Mouse (Mus musculus): ENCODE measurements around the gene Atp8a1. TPM values are rescaled to one million over a fixed set of nuclear protein-coding genes. Genes with fewer than 3 reads are reported as not detected.
A peak's percentile ranks its signal among the peaks of the same experiment; 100 is the strongest.

Gene Atp8a1
- polyA plus RNA-seq, 1 experiment from 2014 or later = 35.8 TPM

DNA sequence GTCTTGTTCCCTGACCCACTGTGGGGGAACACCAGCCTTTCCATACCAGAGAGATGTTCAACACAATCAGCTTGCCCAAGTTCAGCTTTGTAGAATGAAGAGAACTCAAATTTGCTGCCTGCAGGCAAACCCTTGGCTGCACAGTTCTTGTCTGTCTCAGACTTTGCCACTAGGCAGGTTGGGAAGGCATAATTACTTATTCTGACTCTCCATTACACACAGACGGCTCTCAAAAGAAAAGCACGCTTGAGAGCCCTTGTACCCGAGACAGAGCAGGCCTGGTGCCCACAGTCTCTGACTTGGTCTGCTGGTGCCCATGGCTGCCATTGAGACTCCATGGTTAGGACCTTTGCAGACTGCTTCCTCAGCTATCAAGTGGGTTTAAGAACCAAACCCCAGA lies 212.9 kb downstream of the Atp8a1 start:
- ATAC-seq (replicated peaks) = peak; percentile 87

GRCm38 (mm10) chr5:67633831-67634268 lies 213.4 kb downstream of the Atp8a1 start:
- peaks cover 22% of the 10 kb centered on the region for H3K4me1 ChIP-seq
- H3K4me3 ChIP-seq = peak overlapping the region; percentile 1; the same call in 1 of the 2 replicates
- peak overlapping the region; percentile 21; the same call in 1 of the 2 replicates for H3K4me2 ChIP-seq (replicated peaks)
- H3K36me3 ChIP-seq = no peaks in the 10 kb centered on the region
- WGBS = 3% methylated on average over 10 of the region's 10 CpGs
- no peaks in the 10 kb centered on the region for H3K9me3 ChIP-seq
- peak; percentile 74 for ATAC-seq (replicated peaks)
- no peaks in the 10 kb centered on the region for H3K27me3 ChIP-seq
- H3K9ac ChIP-seq (replicated peaks) = no peak overlapping the region; the same call in 1 of the 2 replicates
- peak overlapping the region; percentile 32; the same call in 1 of the 2 replicates for H3K27ac ChIP-seq (replicated peaks)

More for the DNA sequence above, 212.9 kb downstream of the Atp8a1 start:
- Histone ChIP-seq H3K4me2 (replicated peaks) (no peak overlapping the region), H3K27ac (replicated peaks) (no peak overlapping the region), H3K9me3 (no peaks in the 10 kb centered on the region), H3K9ac (replicated peaks) (no peak overlapping the region), H3K36me3 (no peaks in the 10 kb centered on the region), H3K27me3 (no peaks in the 10 kb centered on the region), H3K4me3 (no peak overlapping the region), H3K4me1 (peaks cover 22% of the 10 kb centered on the region)
- 8% methylated on average over 3 of the region's 3 CpGs for WGBS

- ATAC-seq (replicated peaks) = peak; percentile 62
- peak overlapping the region; percentile 21; the same call in 1 of the 2 replicates for H3K4me2 ChIP-seq (replicated peaks)
- H3K4me3 ChIP-seq = peak overlapping the region; percentile 1; the same call in 1 of the 2 replicates
- peaks cover 22% of the 10 kb centered on the region for H3K4me1 ChIP-seq
- H3K36me3 ChIP-seq = no peaks in the 10 kb centered on the region
- H3K27me3 ChIP-seq = no peaks in the 10 kb centered on the region
- H3K27ac ChIP-seq (replicated peaks) = peak overlapping the region; percentile 32; the same call in 1 of the 2 replicates
- H3K9ac ChIP-seq (replicated peaks) = no peak overlapping the region; the same call in 1 of the 2 replicates
- 3% methylated on average over 7 of the region's 7 CpGs for WGBS
- no peaks in the 10 kb centered on the region for H3K9me3 ChIP-seq
These were observed 214.0 kb downstream of the Atp8a1 start for GRCm38 (mm10) chr5:67633138-67633782.

DNA sequence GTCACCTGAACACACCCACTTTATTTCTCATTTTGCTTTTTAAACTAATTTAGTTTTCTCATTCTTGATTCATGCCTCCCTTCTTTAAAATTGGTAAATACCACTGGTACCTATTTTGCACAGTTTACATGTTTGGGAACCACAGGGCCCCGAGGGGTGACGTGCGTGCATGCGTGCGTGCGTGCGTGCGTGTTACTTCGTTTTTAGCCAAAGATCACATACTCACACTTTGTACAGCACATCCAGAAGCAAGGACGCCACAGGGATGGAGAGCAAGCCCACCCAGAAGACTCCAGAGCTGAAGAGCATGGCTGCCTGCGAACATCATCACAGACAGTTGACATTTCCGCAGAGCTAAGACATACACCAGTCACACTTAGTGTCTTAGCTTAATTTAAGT lies 216.0 kb downstream of the Atp8a1 start:
- Histone ChIP-seq H3K27me3 (no peaks in the 10 kb centered on the region), H3K4me2 (replicated peaks) (no peak overlapping the region), H3K4me1 (peaks cover 22% of the 10 kb centered on the region), H3K27ac (replicated peaks) (no peak overlapping the region), H3K9ac (replicated peaks) (no peak overlapping the region), H3K9me3 (no peaks in the 10 kb centered on the region), H3K36me3 (no peaks in the 10 kb centered on the region), H3K4me3 (no peak overlapping the region)
- ATAC-seq (replicated peaks) = no peak
- 94% methylated on average over 12 of the region's 12 CpGs for WGBS

- no peak overlapping the region for H3K27ac ChIP-seq (replicated peaks)
- H3K4me3 ChIP-seq = no peak overlapping the region
- no peaks in the 10 kb centered on the region for H3K27me3 ChIP-seq
- H3K9me3 ChIP-seq = no peaks in the 10 kb centered on the region
- peaks cover 22% of the 10 kb centered on the region for H3K4me1 ChIP-seq
- H3K9ac ChIP-seq (replicated peaks) = no peak overlapping the region
- H3K36me3 ChIP-seq = no peaks in the 10 kb centered on the region
- WGBS = 88% methylated on average over 6 of the region's 6 CpGs
- ATAC-seq (replicated peaks) = no peak
- H3K4me2 ChIP-seq (replicated peaks) = no peak overlapping the region
These were observed 217.4 kb downstream of the Atp8a1 start for GRCm38 (mm10) chr5:67629861-67630260.

GRCm38 (mm10) chr5:67629440-67629839 lies 217.8 kb downstream of the Atp8a1 start:
- Histone ChIP-seq H3K27me3 (no peaks in the 10 kb centered on the region), H3K27ac (replicated peaks) (no peak overlapping the region)
- WGBS = 65% methylated on average over 7 of the region's 7 CpGs

GRCm38 (mm10) chr5:67628180-67628940 lies 218.9 kb downstream of the Atp8a1 start:
- Histone ChIP-seq H3K4me3 (no peak overlapping the region), H3K27me3 (no peaks in the 10 kb centered on the region), H3K9me3 (no peaks in the 10 kb centered on the region), H3K27ac (replicated peaks) (no peak overlapping the region), H3K36me3 (0 out of 2 replicates have a peak, but pooled peaks cover 4% of the 10 kb centered on the region), H3K9ac (replicated peaks) (no peak overlapping the region), H3K4me1 (peaks cover 7% of the 10 kb centered on the region), H3K4me2 (replicated peaks) (no peak overlapping the region)
- no peak for ATAC-seq (replicated peaks)
- 82% methylated on average over 9 of the region's 9 CpGs for WGBS

More at GRCm38 (mm10) chr5:67629440-67629839, 217.8 kb downstream of the Atp8a1 start:
- no peak overlapping the region for H3K4me3 ChIP-seq
- H3K4me1 ChIP-seq = peaks cover 18% of the 10 kb centered on the region
- H3K9ac ChIP-seq (replicated peaks) = no peak overlapping the region
- H3K4me2 ChIP-seq (replicated peaks) = no peak overlapping the region
- H3K36me3 ChIP-seq = no peaks in the 10 kb centered on the region
- ATAC-seq (replicated peaks) = no peak
- no peaks in the 10 kb centered on the region for H3K9me3 ChIP-seq

DNA sequence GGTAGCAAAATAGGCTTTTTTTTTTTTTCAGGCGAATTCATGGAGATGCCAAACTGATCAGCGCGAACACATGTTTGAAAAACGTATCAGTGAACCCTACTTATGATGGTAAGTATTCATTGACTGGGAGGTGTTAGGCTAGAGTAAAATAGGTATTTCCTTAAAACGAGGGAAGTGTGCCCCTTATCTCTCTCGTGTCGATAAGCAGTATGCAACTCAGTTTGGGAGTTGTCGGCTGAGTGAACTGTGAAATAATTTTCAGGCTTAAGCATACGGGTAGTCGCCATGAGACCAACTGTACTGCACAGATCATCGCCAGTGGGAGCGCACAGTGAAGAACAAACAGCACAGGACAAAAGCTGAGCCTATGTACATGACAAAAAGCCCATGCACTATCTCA lies 226.0 kb downstream of the Atp8a1 start:
- Histone ChIP-seq H3K4me3 (no peak overlapping the region), H3K9me3 (no peaks in the 10 kb centered on the region), H3K4me1 (no peaks in the 10 kb centered on the region), H3K4me2 (replicated peaks) (no peak overlapping the region), H3K9ac (replicated peaks) (no peak overlapping the region), H3K27me3 (no peaks in the 10 kb centered on the region), H3K36me3 (peaks cover 19% of the 10 kb centered on the region), H3K27ac (replicated peaks) (no peak overlapping the region)
- no peak for ATAC-seq (replicated peaks)
- 92% methylated on average over 12 of the region's 12 CpGs for WGBS

DNA sequence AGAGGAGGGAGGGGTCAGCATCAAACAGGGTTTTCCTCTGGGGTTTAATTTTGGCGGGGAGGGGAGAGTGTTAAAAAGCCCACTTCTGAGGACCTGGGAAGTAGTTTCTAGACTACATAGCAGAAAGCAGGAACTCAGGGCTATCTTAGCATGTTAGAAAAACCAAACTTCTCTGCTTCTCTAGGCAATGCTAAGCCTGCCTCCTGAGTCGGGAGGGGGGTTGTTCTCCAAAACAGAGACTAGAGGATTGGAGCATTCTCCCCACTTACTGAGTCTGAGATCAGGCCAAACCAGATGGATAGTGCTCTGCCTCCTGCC lies 237.8 kb downstream of the Atp8a1 start:
- Histone ChIP-seq H3K4me1 (peaks cover 22% of the 10 kb centered on the region), H3K4me2 (replicated peaks) (no peak overlapping the region), H3K4me3 (no peak overlapping the region), H3K27me3 (peaks cover 51% of the 10 kb centered on the region), H3K27ac (replicated peaks) (no peak overlapping the region), H3K9me3 (no peaks in the 10 kb centered on the region), H3K9ac (replicated peaks) (no peak overlapping the region), H3K36me3 (no peaks in the 10 kb centered on the region)
- no peak for ATAC-seq (replicated peaks)
- WGBS = 20% methylated on average over 2 of the region's 2 CpGs

- peak overlapping the region; percentile 44 for H3K4me3 ChIP-seq
- no peak; the same call in none of the 2 replicates for ATAC-seq (replicated peaks)
- WGBS = 6% methylated on average over 31 of the region's 31 CpGs
These were observed 238.3 kb downstream of the Atp8a1 start for GRCm38 (mm10) chr5:67608674-67609519.

DNA sequence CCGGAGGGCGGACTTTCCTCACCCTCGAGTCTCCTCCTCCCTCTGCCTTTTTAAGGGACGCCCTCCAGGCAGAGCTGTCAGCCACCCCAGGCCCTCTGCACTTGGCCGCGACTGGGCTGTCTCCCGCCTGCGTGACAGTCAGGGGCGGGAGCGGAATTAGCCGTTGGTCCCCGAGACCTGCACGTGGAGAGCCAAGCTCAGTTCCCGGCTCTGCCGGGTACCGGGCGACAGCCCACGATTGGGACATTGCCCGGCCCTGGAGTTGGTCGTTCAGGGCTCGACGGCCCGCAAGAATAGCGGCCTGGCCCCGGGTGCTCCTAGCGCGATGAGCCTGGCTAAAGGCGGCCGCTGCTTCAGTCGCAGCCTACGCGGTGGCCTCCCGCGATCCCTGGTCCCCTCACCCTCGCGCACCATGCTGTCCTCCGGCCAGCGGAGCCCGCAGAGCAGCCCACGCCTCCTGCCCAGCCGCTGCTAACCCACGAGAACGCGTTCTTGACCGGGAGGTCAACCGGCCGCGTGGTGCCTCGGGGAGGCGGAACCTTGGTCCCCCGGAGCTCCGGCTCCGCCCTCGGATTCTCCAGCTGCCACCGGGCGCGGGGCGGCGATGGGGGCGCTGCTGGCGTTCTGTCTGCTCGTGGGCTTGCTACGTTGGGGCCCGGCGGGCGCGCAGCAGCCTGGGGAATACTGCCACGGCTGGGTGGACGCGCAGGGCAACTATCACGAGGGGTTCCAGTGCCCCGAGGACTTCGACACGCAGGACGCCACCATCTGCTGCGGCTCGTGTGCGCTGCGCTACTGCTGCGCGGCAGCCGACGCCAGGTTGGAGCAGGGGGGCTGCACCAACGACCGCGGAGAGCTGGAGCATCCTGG lies 239.2 kb downstream of the Atp8a1 start, which contains the start of gene Shisa3:
Gene Shisa3 (plus strand): TSS at position 79 of the 870 bp plus-strand sequence.
- WGBS = under 1% methylated on average over 86 of the region's 86 CpGs
- Histone ChIP-seq H3K4me1 (peaks cover 22% of the 10 kb centered on the region), H3K4me2 (replicated peaks) (peak within 1 kb of the TSS; percentile 87), H3K4me3 (peak within 1 kb of the TSS; percentile 44), H3K9ac (replicated peaks) (peak within 1 kb of the TSS; percentile 22), H3K36me3 (no peaks in the 10 kb centered on the region), H3K9me3 (no peaks in the 10 kb centered on the region), H3K27ac (replicated peaks) (no peak within 1 kb of the TSS), H3K27me3 (peaks cover 53% of the 10 kb centered on the region)
- peak; percentile 76 for ATAC-seq (replicated peaks)

More at GRCm38 (mm10) chr5:67608674-67609519, 238.3 kb downstream of the Atp8a1 start:
- Histone ChIP-seq H3K9me3 (no peaks in the 10 kb centered on the region), H3K9ac (replicated peaks) (peak overlapping the region; percentile 22), H3K27me3 (peaks cover 51% of the 10 kb centered on the region), H3K36me3 (no peaks in the 10 kb centered on the region), H3K27ac (replicated peaks) (no peak overlapping the region), H3K4me1 (peaks cover 22% of the 10 kb centered on the region), H3K4me2 (replicated peaks) (peak overlapping the region; percentile 87)

Measured in forebrain, embryonic 15.5 days (tissue).